Mouse (Mus musculus) olfactory bulb, adult 2 months (tissue): ENCODE measurements around the gene Zbtb24. TPM values are rescaled to one million over a fixed set of nuclear protein-coding genes. Genes with fewer than 3 reads are reported as not detected.

ENCODE experiments used
- H3K27ac ChIP-seq: fragments of 200-500 bp; 2 replicates; pipeline ENCODE4 v1.5.1; 2012; ENCODE audit warnings: low read depth, low read length; ENCODE audit not compliant: insufficient read depth
- H3K4me1 ChIP-seq: fragments of 200-500 bp; 2 replicates; pipeline ENCODE4 v1.6.1; 2012; ENCODE audit warnings: low read length; ENCODE audit not compliant: control insufficient read depth, insufficient read depth
- H3K4me3 ChIP-seq: fragments of 200-500 bp; 2 replicates; pipeline ENCODE4 v1.5.1; 2012; ENCODE audit warnings: mild to moderate bottlenecking, low read depth, low read length, moderate library complexity; ENCODE audit not compliant: insufficient read depth
- CTCF ChIP-seq: fragments of 200-500 bp; IDR thresholded peaks from 2 replicates; pipeline ENCODE4 v1.5.1; 2012; ENCODE audit warnings: low read depth, mild to moderate bottlenecking, low read length, moderate library complexity; ENCODE audit not compliant: insufficient read depth
- POLR2A ChIP-seq: fragments of 200-500 bp; IDR thresholded peaks from 2 replicates; pipeline ENCODE4 v1.6.1; 2012; ENCODE audit warnings: mild to moderate bottlenecking, low read depth, low read length, moderate library complexity; ENCODE audit not compliant: insufficient read depth
- WGBS: fragments of 180-500 bp; shearing (Covaris S2); methylation state at CpG from one replicate; pipeline ENCODE4 v1.1.7; 2018; 5-methylcytosine and 5-hydroxymethylcytosine counted together
- polyA plus RNA-seq: library from polyadenylated mRNA; stranded (reverse); fragments of >200 nt; gene quantifications from 2 replicates; pipeline ENCODE4 v1.2.4, GENCODE M21; 2012; ENCODE audit warnings: low replicate concordance; ENCODE audit not compliant: missing spikeins, insufficient read depth, insufficient read length

Zbtb24 gene
- polyA plus RNA-seq, 1 experiment = not detected

DNA sequence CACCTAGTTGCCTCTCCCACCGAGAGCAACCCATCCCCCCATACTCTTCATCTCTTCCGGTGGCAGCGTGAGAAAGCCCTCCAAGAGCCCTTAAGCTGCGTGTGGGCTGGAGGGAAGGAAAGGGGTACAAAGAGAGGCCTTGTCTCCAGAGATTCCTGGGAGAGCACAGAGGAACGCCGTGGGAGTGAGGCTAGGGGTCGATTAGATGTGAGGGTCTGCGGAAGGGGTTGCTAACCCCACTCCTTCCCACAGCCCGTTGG lies 26.8 kb downstream of the Zbtb24 start:
- Histone ChIP-seq H3K27ac (peak overlapping the region; percentile 83), H3K4me3 (peak overlapping the region; percentile 50), H3K4me1 (peaks cover 30% of the 10 kb centered on the region)
- TF ChIP-seq POLR2A (no peak), CTCF (0 out of 2 replicates have a peak, but pooled peaks have one; percentile 8)
- 4% methylated on average over 9 of the region's 9 CpGs for WGBS

DNA sequence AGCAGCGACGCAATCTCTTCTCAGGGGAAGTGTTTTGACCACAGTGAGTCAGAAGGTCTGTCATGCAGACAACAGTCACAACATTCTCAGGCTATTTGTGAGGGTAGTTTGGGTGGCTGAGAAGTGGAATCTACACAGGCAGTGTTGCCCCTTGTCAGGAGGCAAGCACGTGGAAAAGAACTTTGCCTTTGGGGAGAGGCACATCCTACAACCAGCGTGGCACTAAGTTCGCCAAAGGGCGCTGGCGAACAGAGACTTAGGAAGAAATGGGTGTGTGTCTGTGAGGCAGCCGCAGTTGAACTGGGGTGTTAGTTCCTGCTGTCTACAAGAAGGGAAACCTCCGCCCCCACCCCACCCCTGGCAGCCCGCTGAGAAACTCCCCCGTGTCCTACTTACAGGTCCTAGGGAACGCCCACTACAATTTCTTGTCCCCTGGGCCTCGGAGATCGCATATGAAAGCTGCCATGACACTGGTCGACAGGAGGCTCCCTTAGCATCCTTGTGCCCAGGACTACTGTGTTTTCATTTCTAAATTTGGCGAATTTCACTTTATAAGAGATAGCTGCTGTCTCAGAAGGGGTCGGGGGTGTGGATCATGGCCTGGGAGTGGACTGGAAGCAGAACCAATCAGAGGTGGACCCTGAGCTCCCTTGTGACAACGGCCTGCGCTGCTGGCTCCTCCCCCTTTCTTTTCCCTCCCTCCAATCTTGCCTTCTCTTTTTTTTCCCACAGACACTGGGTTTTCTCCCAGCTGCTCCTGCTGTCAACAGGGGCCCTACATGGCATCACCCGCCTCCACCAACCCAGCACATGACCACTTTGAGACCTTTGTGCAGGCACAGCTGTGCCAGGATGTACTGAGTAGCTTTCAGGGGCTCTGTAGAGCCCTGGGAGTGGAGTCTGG lies 27.3 kb downstream of the Zbtb24 start:
- peak overlapping the region; percentile 83 for H3K27ac ChIP-seq
- TF ChIP-seq POLR2A = no peak
- TF ChIP-seq CTCF = no peak
- H3K4me1 ChIP-seq = peaks cover 33% of the 10 kb centered on the region
- WGBS = 12% methylated on average over 20 of the region's 20 CpGs
- H3K4me3 ChIP-seq = peak overlapping the region; percentile 50

DNA sequence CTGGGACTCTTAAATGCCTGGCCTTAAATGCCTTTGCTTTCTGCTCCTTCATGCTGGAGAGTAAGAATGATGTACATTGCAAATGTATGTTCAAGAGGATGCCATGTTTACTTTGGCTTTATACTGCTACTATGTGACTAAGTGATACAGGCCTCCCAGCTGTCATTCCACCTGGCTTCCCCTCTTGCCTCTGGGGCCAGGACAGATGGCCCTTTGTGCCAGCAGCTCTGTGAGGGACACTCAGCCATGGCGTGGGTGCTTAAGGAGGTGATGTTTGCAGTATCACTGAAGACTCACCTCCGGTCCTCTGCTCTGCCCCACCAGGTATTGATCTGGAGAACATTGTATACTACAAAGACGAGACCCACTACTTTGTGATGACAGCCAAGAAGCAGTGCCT lies 29.8 kb downstream of the Zbtb24 start:
- 90% methylated on average over 3 of the region's 3 CpGs for WGBS
- Histone ChIP-seq H3K27ac (no peak overlapping the region), H3K4me3 (no peak overlapping the region), H3K4me1 (peaks cover 38% of the 10 kb centered on the region)
- TF ChIP-seq CTCF (no peak), POLR2A (no peak)

DNA sequence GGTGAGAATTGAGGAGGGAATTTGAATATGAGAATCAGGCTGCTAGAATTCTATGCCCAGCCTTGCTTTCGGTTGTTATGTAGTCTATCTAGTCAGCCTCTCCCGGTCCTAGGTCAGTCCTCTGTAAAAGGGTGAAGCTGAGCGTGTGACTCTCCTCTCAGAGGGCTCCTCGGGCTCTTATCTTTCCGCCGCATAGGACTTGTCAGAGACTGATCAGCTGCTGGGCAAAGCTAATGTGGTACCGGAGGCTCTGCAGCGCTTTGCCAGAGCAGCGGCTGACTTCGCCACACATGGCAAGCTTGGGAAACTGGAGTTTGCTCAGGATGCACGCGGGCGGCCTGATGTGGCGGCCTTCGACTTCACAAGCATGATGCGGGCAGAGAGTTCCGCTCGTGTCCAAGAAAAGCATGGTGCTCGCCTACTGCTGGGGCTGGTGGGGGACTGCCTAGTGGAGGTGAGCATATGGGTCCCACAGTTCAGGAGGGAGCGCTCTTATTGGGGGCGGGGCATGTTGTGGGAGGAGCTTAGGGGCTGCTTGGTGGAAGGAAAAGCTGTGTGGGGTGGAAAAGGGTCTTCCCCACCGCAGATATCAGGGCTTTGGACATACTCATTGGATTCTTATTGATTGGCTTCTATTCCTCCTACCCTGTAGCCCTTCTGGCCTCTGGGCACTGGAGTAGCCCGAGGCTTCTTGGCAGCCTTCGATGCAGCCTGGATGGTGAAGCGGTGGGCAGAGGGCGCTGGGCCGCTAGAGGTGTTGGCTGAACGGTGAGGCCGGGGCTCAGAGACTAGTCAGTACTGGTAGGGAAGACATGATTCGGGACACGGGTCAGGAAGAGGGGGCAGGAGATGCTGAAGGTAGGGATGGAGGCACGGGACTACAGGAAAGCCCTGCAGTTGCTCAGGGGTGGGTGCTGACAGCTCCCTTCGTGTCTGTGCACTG lies 31.0 kb downstream of the Zbtb24 start:
- H3K4me3 ChIP-seq = no peak overlapping the region
- H3K27ac ChIP-seq = no peak overlapping the region
- peaks cover 34% of the 10 kb centered on the region for H3K4me1 ChIP-seq
- WGBS = 82% methylated on average over 33 of the region's 33 CpGs
- no peak for TF ChIP-seq CTCF

DNA sequence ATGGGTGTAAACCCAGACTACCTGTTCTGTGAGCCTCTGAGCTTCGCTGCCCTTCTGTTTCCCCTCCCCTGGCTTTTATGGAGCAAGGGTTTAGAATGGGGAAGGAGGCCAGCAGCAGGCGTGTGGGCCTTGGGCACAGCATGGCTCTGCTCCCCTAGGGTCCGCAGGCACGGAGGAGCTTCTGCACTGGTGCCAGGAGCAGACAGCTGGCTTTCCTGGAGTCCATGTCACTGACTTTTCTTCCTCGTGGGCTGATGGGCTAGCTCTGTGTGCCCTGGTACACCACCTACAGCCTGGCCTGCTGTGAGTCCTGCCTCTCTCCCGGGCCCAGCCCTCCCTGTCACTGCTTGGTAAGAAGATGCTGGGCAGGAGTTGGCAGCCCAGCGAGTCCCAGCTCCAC lies 32.3 kb downstream of the Zbtb24 start:
- Histone ChIP-seq H3K4me1 (peaks cover 26% of the 10 kb centered on the region), H3K4me3 (no peak overlapping the region), H3K27ac (no peak overlapping the region)
- no peak for TF ChIP-seq CTCF
- no peak for TF ChIP-seq POLR2A
- WGBS = 74% methylated on average over 7 of the region's 7 CpGs

DNA sequence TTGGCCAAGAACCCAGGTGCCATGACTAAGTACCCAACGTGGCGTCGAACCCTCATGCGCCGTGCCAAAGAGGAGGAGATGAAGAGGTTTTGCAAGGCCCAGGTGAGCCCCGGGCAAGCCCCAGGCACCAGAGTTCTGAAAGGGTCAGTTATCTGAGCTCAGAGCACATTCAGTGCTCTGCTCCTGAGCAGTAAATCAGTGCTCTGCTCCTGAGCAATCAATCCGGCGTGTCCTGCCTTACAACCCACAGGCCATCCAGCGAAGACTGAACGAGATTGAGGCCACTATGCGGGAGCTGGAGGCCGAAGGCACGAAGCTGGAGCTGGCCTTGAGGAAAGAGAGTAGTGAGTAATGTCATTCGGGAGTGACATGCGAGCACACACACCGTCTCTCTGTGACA lies 35.6 kb downstream of the Zbtb24 start:
- WGBS = 95% methylated on average over 16 of the region's 16 CpGs
- no peak overlapping the region for H3K27ac ChIP-seq
- TF ChIP-seq POLR2A = no peak
- TF ChIP-seq CTCF = no peak

DNA sequence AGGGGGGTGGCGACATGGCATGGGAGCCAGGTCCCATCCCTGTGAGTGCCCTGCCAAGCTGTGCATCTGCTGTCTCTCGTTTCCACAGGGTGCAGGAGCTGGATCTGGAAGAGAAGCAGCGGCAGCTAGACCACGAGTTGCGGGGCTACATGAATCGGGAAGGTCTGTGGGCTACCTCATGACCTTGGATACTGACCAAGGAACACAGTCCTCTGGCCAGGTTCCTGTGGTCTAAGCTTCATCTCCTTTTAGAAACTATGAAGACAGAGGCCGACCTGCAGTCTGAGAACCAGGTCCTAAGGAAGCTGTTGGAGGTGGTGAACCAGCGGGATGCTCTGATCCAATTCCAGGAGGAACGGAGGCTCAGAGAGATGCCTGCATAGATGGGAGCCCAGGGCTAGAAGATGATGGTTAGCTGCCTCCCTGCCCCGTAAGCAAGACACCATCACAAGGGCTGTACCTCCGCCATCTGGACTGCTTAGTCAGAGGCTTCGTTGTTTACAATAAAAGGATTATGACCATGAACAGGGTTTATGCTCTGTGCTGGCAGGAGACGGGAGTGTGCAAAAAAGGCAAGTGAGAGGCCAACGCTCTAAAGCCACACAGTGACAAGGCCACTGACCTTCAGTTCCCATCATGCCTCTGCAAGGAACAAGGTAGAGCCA lies 36.5 kb downstream of the Zbtb24 start:
- Histone ChIP-seq H3K4me3 (no peak overlapping the region), H3K27ac (no peak overlapping the region), H3K4me1 (peaks cover 35% of the 10 kb centered on the region)
- no peak for TF ChIP-seq POLR2A
- no peak for TF ChIP-seq CTCF
- WGBS = 80% methylated on average over 14 of the region's 14 CpGs

More for the DNA sequence above, 35.6 kb downstream of the Zbtb24 start:
- peaks cover 35% of the 10 kb centered on the region for H3K4me1 ChIP-seq
- no peak overlapping the region for H3K4me3 ChIP-seq

DNA sequence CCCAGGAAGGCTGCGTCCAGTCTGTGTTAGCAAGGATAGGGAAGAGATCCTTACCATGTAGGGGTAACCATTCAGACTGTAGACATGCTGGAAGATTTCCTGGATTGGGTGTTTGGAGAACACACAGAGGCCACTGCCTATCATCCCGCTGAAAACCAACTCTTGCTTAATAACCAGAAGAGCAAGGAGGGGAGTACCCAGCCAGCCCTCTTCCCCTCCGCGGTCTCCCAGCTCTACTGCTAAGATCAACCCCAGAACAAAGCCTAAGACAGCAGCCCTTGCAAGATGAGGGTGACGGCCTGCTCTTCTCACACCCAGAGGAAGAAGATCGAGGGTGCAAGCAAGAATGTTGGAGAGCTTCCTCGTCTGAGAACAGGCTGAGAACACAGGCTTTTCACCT lies 38.7 kb downstream of the Zbtb24 start:
- 0 out of 2 replicates have a peak overlapping the region, but pooled peaks have one; percentile 90 for H3K4me3 ChIP-seq

More for the DNA sequence above, 38.7 kb downstream of the Zbtb24 start:
- 37% methylated on average over 7 of the region's 7 CpGs for WGBS
- H3K27ac ChIP-seq = no peak overlapping the region
- no peak for TF ChIP-seq POLR2A
- TF ChIP-seq CTCF = no peak
- peaks cover 31% of the 10 kb centered on the region for H3K4me1 ChIP-seq
